Mouse (Mus musculus) limb, embryonic 10.5 days (tissue): ENCODE data around the gene Zfp141. TPM values are rescaled to one million over a fixed set of nuclear protein-coding genes. Genes with fewer than 3 reads are reported as not detected.

Source experiments
- polyA plus RNA-seq: library from polyadenylated mRNA; unstranded; fragments of >200 nt; fragmentation: Nextera tagmentation; extraction: Ambion mirVana; gene quantifications from 2 replicates; pipeline ENCODE4 v1.2.1, GENCODE M21; 2016

Gene Zfp141
- polyA plus RNA-seq, 1 experiment from 2014 or later: 19.4 TPM

Other genes starting within 250 kb of the Zfp141 start
- not detected in 2 replicates for gene Vmn2r61, start 245.7 kb downstream of the Zfp141 start, polyA plus RNA-seq
- gene 4933421I07Rik, start 57.6 kb downstream of the Zfp141 start, polyA plus RNA-seq: not detected in 2 replicates
- not detected in 2 replicates for gene Gm21028, start 72.8 kb upstream of the Zfp141 start, polyA plus RNA-seq
- gene Zfp977, start 86.8 kb upstream of the Zfp141 start, polyA plus RNA-seq: 1.6 and 1.9 TPM in 2 replicates
- gene Zfp976, start 136.8 kb upstream of the Zfp141 start, polyA plus RNA-seq: 4.5 and 6.0 TPM in 2 replicates
- 9.8 and 12.2 TPM in 2 replicates for gene Zfp975, start 187.0 kb upstream of the Zfp141 start, polyA plus RNA-seq
- not detected in 2 replicates for gene Gm17067, start 221.3 kb upstream of the Zfp141 start, polyA plus RNA-seq